Mouse (Mus musculus) lung, postnatal 0 days (tissue): ENCODE measurements around the gene S1pr2.

Source experiments
- CTCF ChIP-seq: IDR thresholded peaks from 2 replicates; pipeline ENCODE4 v1.5.1; 2016; ENCODE audit warnings: antibody characterized with exemption, mild to moderate bottlenecking
- EP300 ChIP-seq: IDR thresholded peaks from 2 replicates; pipeline ENCODE4 v1.6.1; 2016; ENCODE audit warnings: antibody characterized with exemption, mild to moderate bottlenecking, control low read depth

DNA sequence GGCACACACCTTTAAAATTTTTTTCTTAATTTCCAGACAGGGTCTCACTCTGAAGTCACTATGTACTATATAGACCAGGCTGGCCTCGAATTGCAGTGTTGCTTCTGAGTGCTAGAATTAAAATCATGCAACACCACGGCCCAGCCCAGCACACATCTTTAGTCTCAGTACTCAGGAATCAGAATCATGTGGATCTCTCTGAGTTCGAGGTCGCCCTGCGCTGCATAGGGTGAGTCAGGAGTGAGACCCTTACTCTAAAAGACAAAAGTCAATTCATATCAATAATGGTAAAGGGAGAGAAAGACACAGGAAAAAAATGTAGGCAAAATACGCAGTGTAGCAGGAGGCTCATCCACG lies 25.7 kb upstream of the S1pr2 start:
- TF ChIP-seq CTCF (no peak), EP300 (no peak)
